Mouse (Mus musculus) spleen, adult 2 months (tissue): ENCODE results near the gene Stk40.
"Not testable (repeated sequence)": the region's sequence is repeated elsewhere in the genome, so short reads cannot be mapped to it uniquely, and the experiment has no call there.

ENCODE experiments used
- CTCF ChIP-seq: fragments of 200-500 bp; IDR thresholded peaks from 2 replicates; pipeline ENCODE4 v1.5.1; 2011; ENCODE audit warnings: mild to moderate bottlenecking, inconsistent platforms; ENCODE audit not compliant: insufficient read depth, insufficient read length, insufficient replicate concordance; ENCODE audit errors: extremely low read depth
- POLR2A ChIP-seq: fragments of 200-500 bp; IDR thresholded peaks from 2 replicates; pipeline ENCODE4 v1.6.1; 2011; ENCODE audit warnings: low read depth, low read length, inconsistent platforms

- not testable (repeated sequence) for TF ChIP-seq CTCF, POLR2A
Observed at GRCm38 (mm10) chr4:126095622-126096430, 7.9 kb upstream of the Stk40 start.
